Mouse (Mus musculus): ENCODE data around the gene Tmem127. TPM values are rescaled to one million over a fixed set of nuclear protein-coding genes. Genes with fewer than 3 reads are reported as not detected.
"Not testable (repeated sequence)": the region's sequence is repeated elsewhere in the genome, so short reads cannot be mapped to it uniquely, and the experiment has no call there.

Gene Tmem127
- polyA plus RNA-seq, 1 experiment: 38.7 TPM

DNA sequence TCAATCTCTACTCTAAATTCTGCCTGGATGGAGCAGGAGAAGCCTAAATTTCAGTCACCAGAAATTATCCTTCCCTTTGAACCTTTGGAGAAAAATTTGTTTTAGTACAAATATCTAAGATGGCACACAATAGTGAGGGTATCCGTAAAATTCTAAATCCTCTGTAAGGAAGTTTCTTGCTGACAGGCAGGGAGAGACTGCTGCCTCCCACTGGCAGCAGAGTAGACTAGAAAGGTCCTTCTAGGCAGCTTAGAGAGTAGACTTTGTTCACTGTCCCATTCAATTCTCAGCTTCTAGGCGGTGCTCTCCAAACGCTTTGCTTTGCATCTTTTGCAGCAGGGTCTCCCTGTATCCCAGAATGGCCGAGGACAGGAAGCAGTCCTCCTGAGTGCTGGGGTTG, 20.1 kb downstream of the Tmem127 start:
- no peak for DNase-seq (ENCODE audit: low spot score)

DNA sequence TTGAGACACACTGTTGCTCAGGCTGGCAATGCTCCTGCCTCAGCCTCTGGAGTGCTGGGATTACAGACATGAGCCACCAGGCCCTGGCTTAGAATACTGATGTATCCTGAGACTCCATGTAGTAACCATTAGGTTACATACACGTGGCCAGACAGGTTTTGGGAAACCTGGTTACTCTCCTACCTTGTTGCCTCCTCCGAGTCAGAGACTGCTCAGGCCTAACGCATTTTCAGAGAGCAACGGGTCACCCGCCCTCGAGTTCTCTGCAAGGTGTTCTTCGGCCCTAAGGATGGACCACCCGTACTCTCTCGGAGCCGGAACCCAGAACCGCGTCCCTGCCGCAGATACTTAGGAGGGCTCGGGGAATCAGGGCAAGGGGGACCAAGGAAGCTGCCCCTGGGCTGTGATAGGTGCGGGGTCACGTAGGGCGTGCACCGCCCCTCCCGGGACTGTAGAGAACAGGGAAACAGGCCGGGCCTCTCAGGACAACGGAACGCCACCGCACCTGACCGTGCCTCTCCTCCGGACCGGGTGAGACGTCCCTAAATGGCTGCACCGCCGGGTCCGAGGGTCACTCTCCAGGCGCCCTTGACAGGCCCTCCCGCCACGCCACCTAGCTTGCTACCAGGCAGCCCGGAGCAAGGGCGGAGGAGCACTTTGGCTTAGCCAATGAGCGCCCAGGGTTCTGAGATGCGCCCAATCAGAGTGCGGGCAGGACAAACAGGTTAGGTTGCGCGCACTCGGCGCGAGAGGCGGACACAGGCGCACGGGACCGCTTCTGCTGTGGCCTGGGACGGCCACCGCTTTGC, 22.0 kb downstream of the Tmem127 start, which contains the start of gene Stard7:
Gene Stard7, plus strand, starts transcription at position 728 of the 809 bp plus-strand sequence.
- peak; percentile 93 for DNase-seq (ENCODE audit: low spot score)

DNA sequence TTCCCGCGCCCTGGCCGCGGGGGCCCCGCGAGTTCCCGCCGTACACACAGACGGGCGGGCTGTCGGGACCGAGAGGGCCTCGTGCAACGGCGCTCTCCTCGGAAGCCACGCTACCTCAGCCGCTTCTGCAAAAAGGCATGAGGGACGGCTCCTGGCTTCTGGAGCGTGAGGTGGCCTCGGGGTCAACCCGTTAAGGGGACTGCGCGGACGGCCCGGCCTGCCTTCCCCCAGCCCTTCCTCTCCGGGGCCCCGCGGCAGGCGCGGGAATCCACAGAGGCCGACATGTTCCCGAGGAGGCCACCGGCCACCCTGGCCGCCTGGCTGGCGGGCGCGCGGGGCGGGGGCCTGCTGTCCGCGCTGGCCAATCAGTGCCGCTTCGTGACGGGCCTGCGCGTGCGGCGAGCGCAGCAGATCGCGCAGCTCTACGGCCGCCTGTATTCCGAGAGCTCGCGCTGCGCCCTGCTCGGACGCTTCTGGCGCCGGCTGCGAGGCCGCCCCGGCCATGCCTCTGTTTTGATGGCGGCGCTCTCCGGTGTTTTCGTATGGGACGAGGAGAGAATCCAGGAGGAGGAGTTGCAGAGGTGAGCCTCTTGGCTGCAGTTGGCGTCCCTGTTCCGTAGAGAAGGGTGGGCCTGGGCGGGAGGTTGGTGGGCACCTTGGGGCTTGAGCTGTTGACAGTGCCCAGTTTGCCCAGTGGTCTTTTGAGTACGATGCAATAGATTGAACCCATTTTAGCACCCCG, 22.8 kb downstream of the Tmem127 start:
- DNase-seq (ENCODE audit: low spot score): peak; percentile 82

DNA sequence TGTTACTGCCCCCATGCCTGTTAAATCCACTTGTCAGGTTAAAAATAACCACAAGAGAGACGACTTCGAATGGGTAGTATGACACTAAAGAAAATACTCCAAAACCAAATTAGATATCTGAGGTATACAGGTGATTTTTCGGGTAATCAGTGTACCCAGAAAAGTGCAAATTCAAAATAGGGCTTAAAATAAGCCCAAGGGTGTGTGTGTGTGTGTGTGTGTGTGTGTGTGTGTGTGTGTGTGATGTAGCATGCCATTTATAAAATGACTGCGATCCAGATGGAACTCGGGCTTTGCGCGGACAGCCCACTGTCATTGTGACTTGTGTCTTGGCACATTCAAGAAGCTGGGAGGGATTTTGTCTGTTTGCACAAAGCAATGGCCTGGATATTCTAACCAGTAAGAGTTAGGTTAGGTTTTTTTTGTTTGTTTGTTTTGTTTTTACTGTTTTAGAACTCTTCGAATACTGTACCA, 23.4 kb downstream of the Tmem127 start:
- no peak for DNase-seq (ENCODE audit: low spot score)

DNA sequence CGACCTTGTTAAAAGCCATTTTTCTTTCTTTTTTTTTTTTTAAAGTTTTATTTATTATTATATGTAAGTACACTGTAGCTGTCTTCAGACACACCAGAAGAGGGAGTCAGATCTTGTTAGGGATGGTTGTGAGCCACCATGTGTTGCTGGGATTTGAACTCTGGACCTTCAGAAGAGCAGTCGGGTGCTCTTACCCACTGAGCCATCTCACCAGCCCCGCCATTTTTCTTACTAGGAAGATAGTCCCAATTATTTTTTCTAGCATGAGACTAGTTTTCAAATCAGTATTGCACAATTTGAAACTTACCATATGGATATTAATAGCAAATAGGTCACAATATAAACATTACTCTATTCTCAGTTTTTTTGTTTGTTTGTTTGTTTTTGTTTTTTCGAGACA, 24.3 kb downstream of the Tmem127 start:
- DNase-seq (ENCODE audit: low spot score): not testable (repeated sequence)

DNA sequence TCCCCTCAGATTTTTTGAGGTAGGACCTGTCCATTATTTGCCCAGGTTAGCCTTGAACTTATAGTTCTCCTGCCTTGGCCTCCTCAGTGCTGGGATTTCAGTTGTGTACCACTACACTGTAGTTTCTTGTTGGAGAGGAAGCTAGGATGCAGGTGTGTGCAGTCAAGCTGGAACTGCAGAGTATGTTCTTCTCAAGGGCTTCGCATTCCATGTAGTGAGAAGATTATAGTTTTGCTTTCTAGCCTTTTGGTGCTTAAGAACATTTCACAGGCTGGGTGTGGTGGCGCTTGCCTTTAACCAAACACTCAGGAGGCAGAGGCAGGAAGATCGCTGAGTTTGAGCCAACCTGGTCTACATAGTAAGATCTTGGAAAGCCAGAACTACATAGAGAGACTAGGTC, 25.1 kb downstream of the Tmem127 start:
- DNase-seq (ENCODE audit: low spot score): no peak

DNA sequence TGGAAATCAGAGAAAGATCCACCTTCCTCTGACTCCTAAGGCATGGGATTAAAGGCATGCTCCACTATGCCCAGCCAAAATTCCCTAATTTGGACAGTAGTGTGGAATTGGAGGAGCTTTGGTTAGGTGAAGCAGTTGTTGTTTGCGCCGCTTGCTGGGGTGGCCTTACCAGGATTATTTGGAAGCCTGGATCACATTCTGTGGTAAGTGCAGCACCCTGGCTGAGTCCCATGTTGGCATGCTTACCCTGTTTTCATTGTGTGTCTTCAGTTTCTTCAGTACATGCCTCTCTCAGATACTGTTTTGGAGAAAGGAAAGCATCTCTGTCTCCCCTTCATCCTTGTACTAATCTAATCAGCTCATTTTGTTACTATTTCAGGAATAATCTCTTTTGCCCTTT, 26.9 kb downstream of the Tmem127 start:
- DNase-seq (ENCODE audit: low spot score): no peak

DNA sequence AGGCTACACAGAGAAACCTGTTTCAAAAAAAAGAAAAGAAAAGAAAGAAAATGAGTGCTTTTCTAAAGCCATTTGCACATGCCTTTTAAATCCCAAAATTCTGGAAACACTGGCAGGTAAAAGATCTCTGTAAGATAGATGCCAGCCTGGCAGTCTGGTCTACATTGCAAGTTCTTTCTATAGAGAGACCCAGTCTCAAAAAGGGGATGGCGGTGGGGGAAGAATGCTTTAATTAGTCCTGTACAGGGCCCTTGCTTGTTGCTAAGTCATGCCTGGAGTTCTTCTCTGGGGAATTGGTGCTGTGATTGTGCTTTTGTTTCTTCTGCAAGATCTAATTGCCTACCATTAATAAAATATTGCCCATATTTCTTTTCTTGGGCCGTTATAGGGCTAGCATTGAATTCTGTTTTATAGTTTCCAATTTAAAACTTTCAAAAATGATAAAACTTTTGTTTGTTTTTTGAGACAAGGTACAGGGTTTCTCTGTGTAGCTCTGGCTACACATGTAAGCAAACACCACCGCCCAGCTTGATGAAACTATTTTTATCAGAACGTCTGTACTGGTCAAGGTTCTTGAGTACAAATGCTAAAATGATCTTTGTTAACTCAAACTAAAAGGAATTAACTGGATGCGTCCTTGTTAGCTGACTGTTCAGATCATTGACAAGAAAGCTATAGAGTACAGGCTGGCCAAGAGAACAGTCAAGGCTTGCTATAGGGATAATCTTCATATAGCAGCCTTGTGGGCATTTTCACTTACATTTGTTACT, 28.0 kb downstream of the Tmem127 start:
- DNase-seq (ENCODE audit: low spot score): no peak

DNA sequence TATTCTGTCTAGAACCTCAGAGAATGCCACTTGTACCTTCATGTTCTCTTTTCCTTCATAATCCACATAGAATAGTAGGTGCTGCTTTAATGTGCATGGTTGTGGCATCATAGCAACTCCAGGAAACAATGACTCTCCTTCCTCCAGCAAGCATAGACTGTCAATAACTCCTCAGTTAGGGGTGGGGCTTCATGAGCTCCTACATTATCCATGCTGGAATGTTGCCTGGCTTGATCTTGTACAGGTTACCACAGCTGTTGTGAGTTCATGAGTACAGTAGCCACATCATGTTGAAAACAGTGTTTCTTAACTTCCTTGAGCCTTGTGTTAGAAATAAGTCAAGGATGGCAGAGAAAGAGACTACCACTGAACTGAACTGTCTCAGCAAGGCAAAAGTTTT, 30.5 kb downstream of the Tmem127 start:
- DNase-seq (ENCODE audit: low spot score): no peak

DNA sequence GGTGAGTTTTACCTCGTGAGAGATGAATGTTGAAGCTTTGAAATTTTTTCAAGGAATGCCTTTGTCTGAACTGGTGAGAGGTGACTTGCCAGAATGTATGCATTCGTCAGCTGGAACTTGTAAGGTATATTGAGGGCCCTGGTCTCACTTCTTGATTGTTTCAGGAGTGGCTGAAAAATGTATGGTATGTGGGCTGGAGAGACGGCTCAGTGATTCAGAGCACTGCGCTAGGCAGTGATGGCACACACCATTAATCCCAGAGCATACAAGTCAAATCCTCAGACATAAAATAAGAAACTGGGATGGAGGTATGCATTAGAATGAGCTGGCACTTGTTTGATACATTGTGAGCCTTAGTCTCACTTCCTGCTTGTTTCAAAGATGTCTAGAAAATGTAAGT, 44.5 kb downstream of the Tmem127 start:
- DNase-seq (ENCODE audit: low spot score): no peak

DNA sequence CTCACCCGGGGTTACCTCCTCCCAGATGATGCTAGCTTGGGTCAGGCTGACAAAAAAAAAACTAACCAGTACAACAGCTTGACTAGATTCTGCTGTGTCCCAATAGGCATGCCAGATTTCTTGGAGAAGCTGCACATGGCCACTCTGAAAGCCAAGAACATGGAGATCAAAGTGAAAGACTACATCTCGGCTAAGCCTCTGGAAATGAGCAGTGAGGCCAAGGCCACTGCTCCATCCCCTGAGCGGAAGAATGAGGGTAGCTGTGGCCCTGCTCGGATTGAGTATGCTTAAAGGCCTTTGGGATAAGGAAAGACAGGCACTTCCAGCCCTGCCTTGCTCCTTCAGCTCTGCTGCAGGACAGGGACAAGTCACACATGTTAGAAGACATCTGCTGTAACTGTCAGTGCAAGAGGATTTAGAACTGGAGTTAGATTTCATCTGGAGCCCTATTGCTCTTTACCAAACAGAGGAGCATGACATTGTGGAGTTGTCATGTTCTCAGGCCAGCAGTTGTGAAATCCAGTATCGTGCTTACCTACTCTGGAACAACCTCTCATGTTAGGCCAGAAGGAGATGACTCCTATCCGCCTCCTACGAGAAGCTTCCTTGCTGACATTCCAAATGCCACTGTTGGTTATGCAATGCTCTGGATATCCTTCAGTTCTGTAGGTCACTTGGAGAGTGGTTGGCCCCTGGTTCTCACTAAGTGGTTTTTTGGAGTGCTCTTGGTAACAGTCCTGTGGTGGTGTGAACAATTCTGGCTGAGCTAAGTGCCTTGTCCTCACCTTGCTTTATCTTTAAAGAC, 49.5 kb downstream of the Tmem127 start:
- DNase-seq (ENCODE audit: low spot score): no peak

DNA sequence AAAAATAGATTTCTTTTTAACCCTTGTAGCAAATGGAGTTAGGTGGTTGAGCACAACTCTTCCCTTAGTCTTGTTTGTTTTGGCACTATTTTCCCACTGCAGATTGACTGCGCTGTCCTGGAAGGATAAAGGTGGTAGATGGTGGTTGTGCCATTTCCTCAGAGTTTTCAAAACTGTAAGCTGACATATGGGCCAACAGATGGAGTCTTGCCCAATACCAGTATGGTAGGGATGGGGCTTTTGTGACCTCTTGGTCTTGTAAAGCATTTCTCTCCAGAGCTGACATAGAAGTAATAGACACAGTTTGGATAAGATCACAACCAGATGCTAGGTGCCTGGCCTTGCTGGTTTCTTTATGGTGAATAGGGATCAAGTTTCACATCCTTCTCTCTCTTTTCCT, 50.3 kb downstream of the Tmem127 start:
- DNase-seq (ENCODE audit: low spot score): no peak

DNA sequence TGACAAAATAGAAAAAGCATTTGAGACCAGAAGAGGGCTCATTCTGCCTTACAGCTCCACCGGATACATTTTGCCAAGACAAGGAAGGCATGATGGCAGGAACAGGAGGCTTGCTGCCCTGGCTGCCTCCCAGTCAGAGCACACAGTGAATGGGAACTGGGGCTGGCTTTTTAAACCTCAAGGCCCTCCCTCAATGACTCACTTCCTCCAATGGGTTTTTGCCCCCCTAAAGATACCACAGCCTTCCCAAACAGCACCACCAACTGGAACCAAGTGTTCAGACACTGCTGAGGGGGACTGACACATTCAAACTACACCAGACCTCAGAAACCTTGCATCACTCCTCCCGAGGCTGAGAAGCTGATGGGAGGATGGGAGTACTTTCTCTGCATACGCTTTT, 53.0 kb downstream of the Tmem127 start:
- DNase-seq (ENCODE audit: low spot score): no peak

DNA sequence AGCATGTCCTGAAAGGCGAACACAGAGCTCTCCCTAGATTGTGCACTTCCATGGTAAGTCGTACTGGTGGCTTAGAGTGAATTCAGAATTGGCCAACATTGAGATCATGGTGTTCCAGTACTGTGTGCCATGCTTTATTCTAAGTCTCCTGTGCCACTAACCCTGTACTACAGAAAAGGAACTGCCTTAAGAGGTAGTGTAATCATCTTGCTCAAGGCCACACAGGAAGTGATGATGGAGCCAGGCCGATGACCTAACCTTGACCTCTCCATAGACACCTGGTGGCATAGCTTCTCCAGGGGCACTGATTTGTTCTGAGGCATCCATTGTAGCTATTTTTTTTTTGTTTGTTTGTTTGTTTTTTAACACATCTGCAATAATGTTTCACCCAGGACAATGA, 54.2 kb downstream of the Tmem127 start:
- no peak for DNase-seq (ENCODE audit: low spot score)

DNA sequence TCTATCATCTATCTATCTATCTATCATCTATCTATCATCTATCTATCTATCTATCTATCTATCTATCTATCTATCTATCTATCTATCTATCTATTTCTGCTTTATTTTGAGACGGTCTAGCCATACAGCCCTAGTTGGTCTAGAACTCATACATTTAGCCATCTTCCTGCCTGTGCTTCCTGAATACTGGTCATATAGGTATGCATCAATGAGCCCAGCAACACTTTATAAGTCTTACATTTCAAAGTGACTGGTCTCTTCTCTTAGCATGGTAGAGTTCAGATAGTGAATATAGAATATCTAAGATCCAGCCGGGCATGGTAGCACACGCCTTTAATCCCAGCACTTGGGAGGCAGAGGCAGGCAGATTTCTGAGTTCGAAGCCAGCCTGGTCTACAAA, 56.5 kb downstream of the Tmem127 start:
- not testable (repeated sequence) for DNase-seq (ENCODE audit: low spot score)

DNA sequence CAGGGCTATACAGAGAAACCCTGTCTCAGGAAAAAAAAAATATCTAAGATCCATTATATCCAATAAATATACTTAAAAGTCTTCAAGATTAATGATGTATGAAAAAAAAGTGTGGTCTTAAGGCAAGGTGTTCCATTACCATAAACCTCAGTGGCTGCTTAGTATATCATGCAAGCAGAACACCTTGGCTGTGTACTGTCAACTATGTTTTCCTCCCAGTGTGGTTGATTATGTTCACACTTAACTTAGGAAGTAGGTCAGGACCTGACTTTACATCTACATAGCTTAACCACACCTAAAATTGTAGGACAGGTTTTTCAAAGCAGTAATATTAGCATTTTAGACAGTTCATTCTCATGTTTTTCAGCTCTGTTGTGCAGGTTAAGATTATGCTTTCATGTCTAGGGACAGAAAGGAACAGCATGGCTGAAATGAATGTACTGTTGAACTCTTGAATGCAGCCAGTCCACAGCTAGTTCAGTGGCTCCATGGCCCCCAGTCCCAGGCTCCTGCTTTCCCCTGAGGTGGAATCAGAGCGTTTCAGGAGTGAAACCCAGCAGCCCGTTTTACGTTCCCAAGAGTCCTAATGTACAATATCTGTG, 57.0 kb downstream of the Tmem127 start:
- no peak for DNase-seq (ENCODE audit: low spot score)

DNA sequence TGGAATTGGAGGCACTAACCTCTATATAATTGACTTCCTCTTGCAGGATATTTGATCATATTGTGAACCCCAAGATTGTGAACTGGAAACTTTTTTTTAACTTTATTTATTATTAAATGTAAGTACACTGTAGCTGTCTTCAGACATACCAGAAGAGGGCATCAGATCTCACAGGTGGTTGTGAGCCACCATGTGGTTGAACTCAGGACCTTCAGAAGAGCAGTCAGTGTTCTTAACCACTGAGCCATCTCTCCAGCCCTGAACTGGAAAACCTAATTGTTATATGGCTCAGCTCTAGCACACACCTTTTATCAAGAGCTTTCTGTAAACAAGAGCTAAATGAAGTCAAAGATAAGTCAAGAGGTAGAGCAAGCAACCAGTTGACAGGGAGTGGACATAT, 58.4 kb downstream of the Tmem127 start:
- no peak for DNase-seq (ENCODE audit: low spot score)

DNA sequence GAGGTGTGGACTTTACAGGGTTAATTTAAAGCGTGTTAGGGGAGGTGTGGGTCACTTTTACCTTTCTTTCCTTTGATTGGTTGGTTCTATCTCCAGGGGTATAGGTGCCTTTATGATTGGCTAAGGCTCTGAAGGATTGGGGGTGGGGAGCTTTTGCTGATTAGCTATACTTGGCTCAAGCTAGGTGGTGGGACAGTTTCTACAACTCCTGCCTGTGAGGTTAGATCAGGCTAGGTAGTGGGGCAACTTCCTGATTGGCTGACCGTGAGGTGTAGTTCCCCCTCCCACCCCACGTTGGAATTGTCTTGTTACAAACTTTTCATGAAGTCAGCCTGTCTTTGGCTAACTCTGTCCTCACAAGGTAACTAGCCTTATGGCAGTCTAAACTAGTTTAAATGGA, 59.5 kb downstream of the Tmem127 start:
- DNase-seq (ENCODE audit: low spot score): no peak

DNA sequence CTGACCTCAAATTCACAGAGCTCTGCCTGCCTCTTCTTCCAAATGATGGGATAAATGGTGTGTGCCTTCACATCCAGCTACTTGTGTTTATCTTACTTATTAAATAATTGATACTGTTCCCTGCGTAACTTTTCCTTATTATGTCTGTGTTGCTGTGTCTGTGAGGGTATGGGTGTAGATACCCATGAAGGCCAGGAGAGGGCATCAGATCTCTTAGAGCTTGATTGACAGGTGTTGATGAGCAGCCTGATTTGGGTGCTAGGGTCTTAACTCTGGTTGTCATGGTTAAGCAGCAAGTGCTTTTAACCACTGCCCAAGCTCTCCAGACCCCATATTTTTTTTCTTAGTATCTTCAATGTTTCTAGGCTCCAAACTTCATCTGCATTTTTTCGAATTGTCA, 61.0 kb downstream of the Tmem127 start:
- no peak for DNase-seq (ENCODE audit: low spot score)

DNA sequence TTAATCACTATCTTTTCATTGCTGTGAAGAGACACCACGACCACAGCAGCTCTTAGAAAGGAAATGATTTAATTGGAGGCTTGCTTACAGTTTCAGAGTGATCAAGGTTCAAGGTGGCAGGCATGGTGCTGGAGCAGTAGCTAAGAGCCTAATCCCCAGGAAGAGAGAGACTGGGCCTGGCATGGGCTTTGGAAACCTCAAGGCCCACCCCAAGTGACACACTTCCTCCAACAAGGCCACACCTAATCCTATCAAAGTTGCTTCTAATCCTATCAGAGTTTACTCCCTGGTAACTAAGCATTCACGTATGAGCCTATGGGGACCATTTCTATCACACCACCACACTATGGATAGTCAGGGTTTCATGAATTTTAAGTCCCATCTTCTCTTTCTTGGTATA, 62.5 kb downstream of the Tmem127 start:
- no peak for DNase-seq (ENCODE audit: low spot score)

DNA sequence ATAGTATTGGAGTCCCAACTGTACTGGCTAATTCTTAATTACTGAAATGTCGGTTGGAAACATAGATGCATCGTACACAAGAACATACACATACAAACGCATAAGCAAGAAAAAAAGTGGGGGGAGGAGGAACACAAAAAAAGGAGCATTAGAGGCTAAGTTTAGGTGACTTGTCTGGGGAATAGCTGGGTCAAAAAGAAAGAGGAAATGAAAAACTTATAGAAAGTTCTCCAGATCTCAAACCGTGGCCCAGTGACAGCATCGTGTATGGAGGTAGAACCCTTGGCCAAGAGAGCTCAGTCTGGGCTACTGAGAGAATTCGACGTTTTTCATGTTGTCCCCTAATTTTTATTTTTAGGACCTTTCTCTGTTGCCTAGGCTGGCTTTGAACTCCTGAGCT, 63.0 kb downstream of the Tmem127 start:
- no peak for DNase-seq (ENCODE audit: low spot score)

Measured in urinary bladder, adult 2 months (tissue).